Comparison of ENCODE assay signal across 17 mouse cellular contexts in genomic region chr13:36490612-36491011, GRCm38 (mm10).
DNase-seq lines count a peak whose midpoint lies in the region; ATAC-seq and TF ChIP-seq lines count a peak whose summit lies in the region.
"Had no signal": no experiment of that assay in that cellular context is flagged by ENCODE, and none has a peak within 500 bp of the region (broad histone marks: within the 10 kb centered on the region; RNA-seq: fewer than 3 reads in every experiment).

No protein-coding gene starts in this region.

- intact Hi-C loops in left cerebral cortex, adult 2 months (cut with DNase I), result loop anchor here (5.0 kb wide), 2 partner anchors 123 to 208 kb away; no protein-coding TSS in a partner anchor
- intact Hi-C loops in left cerebral cortex, postnatal 14 days (cut with DNase I), result loop anchor here (10.0 kb wide), 1 partner anchor 206 kb away; no protein-coding TSS in a partner anchor

- no peaks in the 10 kb centered on the region for H3K9me3 ChIP-seq in heart, embryonic 10.5 days
- no peaks in the 10 kb centered on the region for H3K9me3 ChIP-seq in midbrain, embryonic 16.5 days (replicated peaks; ENCODE audit: control insufficient read depth, low read length, poor library complexity, severe bottlenecking)
- H3K9me3 ChIP-seq in midbrain, embryonic 11.5 days (ENCODE audit: control insufficient read depth, low read length), result no peaks in the 10 kb centered on the region
- H3K9me3 ChIP-seq: liver, embryonic 13.5 days; neural tube, embryonic 13.5 days had no signal

- no peak; the same call in 1 of the 2 replicates for ATAC-seq in midbrain, embryonic 16.5 days
- no peak for ATAC-seq in midbrain, embryonic 11.5 days (ENCODE audit: low FRiP score)

- H3K9ac ChIP-seq in midbrain, embryonic 16.5 days (ENCODE audit: low read depth, low read length), result peak overlapping the region; percentile 38; the same call in 1 of the 2 replicates
- no peak overlapping the region for H3K9ac ChIP-seq in midbrain, embryonic 11.5 days (ENCODE audit: low read length)
- H3K9ac ChIP-seq: liver, embryonic 13.5 days; neural tube, embryonic 13.5 days had no signal

- no peaks in the 10 kb centered on the region for H3K27me3 ChIP-seq in heart, embryonic 10.5 days (ENCODE audit: insufficient read depth, poor library complexity, severe bottlenecking)
- H3K27me3 ChIP-seq in midbrain, embryonic 16.5 days (ENCODE audit: control insufficient read depth, insufficient read depth, low read depth, low read length), result no peaks in the 10 kb centered on the region
- no peaks in the 10 kb centered on the region for H3K27me3 ChIP-seq in midbrain, embryonic 11.5 days (ENCODE audit: control insufficient read depth, insufficient read depth, low read length)
- H3K27me3 ChIP-seq: CH12.LX; liver, embryonic 13.5 days; neural tube, embryonic 13.5 days had no signal

- H3K4me1 ChIP-seq in heart, embryonic 10.5 days, result peaks cover 14% of the 10 kb centered on the region
- H3K4me1 ChIP-seq in midbrain, embryonic 16.5 days (ENCODE audit: control insufficient read depth, insufficient read depth, low read length), result peaks cover 15% of the 10 kb centered on the region
- no peaks in the 10 kb centered on the region for H3K4me1 ChIP-seq in midbrain, embryonic 11.5 days (ENCODE audit: control insufficient read depth, insufficient read depth, low read length)
- H3K4me1 ChIP-seq: liver, embryonic 13.5 days had no signal

- 68% methylated on average over 7 of the region's 7 CpGs for WGBS in heart, embryonic 10.5 days
- WGBS in midbrain, embryonic 16.5 days, result 43% methylated on average over 7 of the region's 7 CpGs
- WGBS in midbrain, embryonic 11.5 days, result 69% methylated on average over 7 of the region's 7 CpGs

- peak; percentile 4 for DNase-seq in cerebellum, adult 9-11 months
- DNase-seq in cerebellum, postnatal 36 days, result no peak
- no peak for DNase-seq in heart, embryonic 10.5 days (ENCODE audit: low spot score)
- DNase-seq in heart, postnatal 4 days, result no peak
- DNase-seq in left cerebral cortex, adult 2 months (ENCODE audit: extremely low spot score in 1 of 2, low spot score in 2 of 2), result peak; percentile 19 to 33
- DNase-seq in left cerebral cortex, postnatal 14 days (ENCODE audit: low spot score in 2 of 2), result no peak
- no peak for DNase-seq in midbrain, embryonic 11.5 days (ENCODE audit: low spot score, missing footprints)
- DNase-seq: cerebellum, adult 11 months; kidney, postnatal 14 days; liver, embryonic 13.5 days; lung, postnatal 14 days; spleen, adult 18-20 months; thymus, postnatal 36 days had no signal

- no peaks in the 10 kb centered on the region for H3K36me3 ChIP-seq in heart, embryonic 10.5 days
- no peaks in the 10 kb centered on the region for H3K36me3 ChIP-seq in midbrain, embryonic 16.5 days (ENCODE audit: control insufficient read depth, insufficient read depth, low read length)
- no peaks in the 10 kb centered on the region for H3K36me3 ChIP-seq in midbrain, embryonic 11.5 days (ENCODE audit: control insufficient read depth, insufficient read depth, low read length)
- H3K36me3 ChIP-seq: liver, embryonic 13.5 days; neural tube, embryonic 13.5 days had no signal

- TF ChIP-seq CTCF in left cerebral cortex, adult 2 months (IDR thresholded peaks at IDR 0.05), result no peak

- no peak overlapping the region for H3K4me2 ChIP-seq in midbrain, embryonic 16.5 days (ENCODE audit: low read length)
- no peak overlapping the region for H3K4me2 ChIP-seq in midbrain, embryonic 11.5 days
- H3K4me2 ChIP-seq: heart, embryonic 11.5 days; liver, embryonic 13.5 days; neural tube, embryonic 13.5 days had no signal

- H3K4me3 ChIP-seq in heart, embryonic 10.5 days, result no peak overlapping the region
- H3K4me3 ChIP-seq in left cerebral cortex, adult 2 months, result no peak overlapping the region
- no peak overlapping the region for H3K4me3 ChIP-seq in midbrain, embryonic 16.5 days (ENCODE audit: low read depth, low read length)
- no peak overlapping the region for H3K4me3 ChIP-seq in midbrain, embryonic 11.5 days (ENCODE audit: low read depth, low read length)
- H3K4me3 ChIP-seq: liver, embryonic 13.5 days; neural tube, embryonic 13.5 days had no signal

- 0 out of 2 replicates have a peak overlapping the region, but pooled peaks have one; percentile 29 for H3K27ac ChIP-seq in heart, embryonic 10.5 days
- H3K27ac ChIP-seq in left cerebral cortex, adult 2 months, result peak overlapping the region; percentile 36; the same call in 1 of the 2 replicates
- H3K27ac ChIP-seq in midbrain, embryonic 16.5 days (ENCODE audit: low read length), result no peak overlapping the region
- no peak overlapping the region for H3K27ac ChIP-seq in midbrain, embryonic 11.5 days (ENCODE audit: low read depth, low read length)
- H3K27ac ChIP-seq: liver, embryonic 13.5 days; neural tube, embryonic 13.5 days had no signal

Comparison
In these comparisons a context has a peak if more than half of its experiments do, and no peak if none do; other contexts are left out.
1. DNase-seq: peak in cerebellum, adult 9-11 months (single experiment) and left cerebral cortex, adult 2 months (2 of 2); none in cerebellum, postnatal 36 days (0 of 2), heart, embryonic 10.5 days (single experiment), heart, postnatal 4 days (single experiment), left cerebral cortex, postnatal 14 days (0 of 2) and midbrain, embryonic 11.5 days (single experiment).
2. H3K27ac ChIP-seq: peak in heart, embryonic 10.5 days (single experiment) and left cerebral cortex, adult 2 months (single experiment); none in midbrain, embryonic 16.5 days (single experiment) and midbrain, embryonic 11.5 days (single experiment).